Mouse (Mus musculus): ENCODE results near the gene C77080.

GRCm38 (mm10) chr4:129188041-129188659 is 73.1 kb downstream of the C77080 start:
- TF ChIP-seq CTCF (IDR thresholded peaks at IDR 0.05; ENCODE audit: low read depth): no peak
- no peak for TF ChIP-seq EP300 (optimal IDR thresholded peaks at IDR 0.05)
